Mouse (Mus musculus) urinary bladder, postnatal 36 days (tissue): ENCODE results near the gene Lin37.

ENCODE experiments used
- DNase-seq, 2 experiments: peaks; one replicate each; pipeline ENCODE4 v3.0.0; 2022; ENCODE audit warnings: low spot score in 2 of 2, mixed read lengths in 1 of 2

Lin37 gene

GRCm38 (mm10) chr7:30515003-30515760 lies 44.5 kb downstream of the Lin37 start:
- no peak for DNase-seq

GRCm38 (mm10) chr7:30508061-30508460 lies 51.6 kb downstream of the Lin37 start:
- DNase-seq: no peak
